Mouse (Mus musculus) brain, embryonic 14.5 days (tissue): ENCODE measurements at regions not wholly inside any gene's neighbourhood (a gene's known extent, or its start where the extent isn't known, plus 50 kb on each side); places are given as distances from the start of the nearest gene placed in this dataset.
A peak's percentile ranks its signal among the peaks of the same experiment; 100 is the strongest.
"Not testable (repeated sequence)": the region's sequence is repeated elsewhere in the genome, so short reads cannot be mapped to it uniquely, and the experiment has no call there.

Source experiments
- DNase-seq: peaks from one replicate; pipeline ENCODE4 v3.0.0-alpha.2; 2011; ENCODE audit warnings: low read depth
- CTCF ChIP-seq: fragments of 200-500 bp; IDR thresholded peaks from 2 replicates; pipeline ENCODE4 v1.5.1; 2012; ENCODE audit warnings: inconsistent platforms, mild to moderate bottlenecking, moderate library complexity, borderline replicate concordance; ENCODE audit not compliant: insufficient read depth, insufficient read length; ENCODE audit errors: extremely low read depth
- POLR2A ChIP-seq: fragments of 200-500 bp; IDR thresholded peaks from 2 replicates; pipeline ENCODE4 v1.6.1; 2012; ENCODE audit warnings: mild to moderate bottlenecking, inconsistent platforms, borderline replicate concordance; ENCODE audit not compliant: poor library complexity, insufficient read depth, insufficient read length, severe bottlenecking; ENCODE audit errors: extremely low read depth

- no peak for TF ChIP-seq POLR2A
- TF ChIP-seq CTCF, result no peak
Observed at GRCm38 (mm10) chrX:110269652-110270051, 544.4 kb upstream of the Pou3f4 start.

DNA sequence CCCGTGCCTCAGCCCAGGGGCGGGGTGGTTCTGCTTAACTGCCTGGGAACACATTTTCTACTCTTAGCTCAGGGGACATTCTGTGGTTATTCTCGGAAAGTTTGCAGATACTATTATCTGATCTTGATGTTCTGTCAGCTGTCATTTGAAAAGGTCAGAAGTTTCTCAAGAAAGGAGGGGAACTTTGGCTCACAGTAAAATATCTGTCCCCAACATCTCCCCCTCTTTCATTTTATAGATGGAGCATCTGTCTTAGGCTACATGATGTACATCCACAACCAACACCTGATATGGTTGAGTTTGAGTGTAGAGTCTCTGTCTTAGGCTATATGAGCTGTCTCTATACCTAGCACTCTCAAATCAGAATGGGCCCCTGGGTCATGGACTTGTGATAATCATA lies 539.8 kb upstream of the Pou3f4 start:
- not testable (repeated sequence) for DNase-seq

More at GRCm38 (mm10) chrX:110269652-110270051, 544.4 kb upstream of the Pou3f4 start:
- DNase-seq, result no peak

DNA sequence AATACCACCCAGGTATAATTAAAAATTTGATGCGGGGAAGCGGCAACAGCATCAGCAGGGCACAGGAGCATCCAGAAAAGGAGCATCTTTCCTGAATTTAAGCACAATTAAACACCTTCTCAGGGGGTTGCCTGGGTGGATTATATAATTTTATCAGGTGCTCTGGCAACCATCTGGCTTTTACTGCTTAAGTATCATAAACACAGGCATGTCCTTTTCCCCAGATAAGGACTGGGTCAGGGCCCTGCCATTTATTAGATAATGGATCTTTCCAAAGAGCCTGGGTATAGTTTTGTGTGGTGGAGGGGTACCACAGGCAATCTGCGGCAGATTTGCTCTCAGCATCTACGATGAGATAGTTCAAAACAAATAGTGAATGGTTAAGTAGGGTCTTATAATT lies 538.7 kb upstream of the Pou3f4 start:
- no peak for DNase-seq
- TF ChIP-seq CTCF (no peak), POLR2A (no peak)

DNA sequence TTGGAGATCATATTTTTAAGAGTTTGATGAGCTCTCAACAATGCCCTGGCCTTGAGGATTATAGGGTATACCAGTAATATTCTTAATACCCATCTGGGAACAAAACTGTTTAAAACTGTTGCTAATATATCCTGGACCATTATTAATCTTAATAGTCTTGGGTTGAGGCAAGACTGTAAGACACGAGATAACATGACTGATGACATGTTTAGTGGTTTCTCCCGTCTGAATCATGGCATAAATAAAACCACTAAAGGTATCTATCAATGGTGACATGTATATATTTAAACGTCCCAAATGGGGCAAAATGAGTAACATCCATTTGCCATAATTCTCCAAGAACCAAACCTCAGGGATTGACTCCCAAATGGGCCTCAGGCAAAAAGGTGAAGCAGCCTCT lies 538.2 kb upstream of the Pou3f4 start:
- TF ChIP-seq POLR2A (no peak), CTCF (no peak)
- DNase-seq, result no peak

DNA sequence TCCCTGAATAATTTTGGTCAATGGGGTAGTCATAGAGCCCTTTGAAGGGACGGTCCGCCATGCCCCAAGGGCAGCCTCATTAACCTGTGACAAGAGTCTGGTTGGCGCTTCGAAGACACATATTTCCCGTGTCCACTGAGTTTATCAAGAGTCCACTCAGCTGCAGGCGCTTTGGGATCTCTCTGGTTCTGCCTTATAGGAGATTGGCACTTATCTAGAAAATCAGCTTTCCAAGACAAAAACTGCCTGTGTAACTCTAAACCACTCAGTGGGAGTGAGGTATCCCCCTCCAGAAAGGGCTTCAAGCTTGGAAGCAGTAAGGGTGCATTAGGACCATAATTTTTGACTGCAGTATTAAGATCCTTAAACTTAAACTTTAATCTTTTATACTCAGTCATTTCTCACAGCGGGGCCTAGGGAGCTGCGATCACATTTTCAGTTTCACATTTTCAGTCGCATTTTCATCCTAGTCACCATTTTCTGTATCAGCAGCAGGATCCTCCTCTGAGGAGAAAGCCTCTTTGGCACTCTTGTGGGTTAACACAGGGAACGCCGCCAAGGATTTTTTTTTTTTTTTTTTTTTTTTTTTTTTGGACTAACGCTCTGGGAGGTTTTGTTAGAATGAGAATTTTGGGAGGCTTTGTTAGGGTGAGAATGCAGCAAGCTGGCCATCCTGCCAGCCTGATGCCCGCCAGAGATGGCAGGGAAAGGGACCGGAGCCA lies 534.4 kb upstream of the Pou3f4 start:
- peak; percentile 19 for DNase-seq
- TF ChIP-seq CTCF (no peak), POLR2A (no peak)

DNA sequence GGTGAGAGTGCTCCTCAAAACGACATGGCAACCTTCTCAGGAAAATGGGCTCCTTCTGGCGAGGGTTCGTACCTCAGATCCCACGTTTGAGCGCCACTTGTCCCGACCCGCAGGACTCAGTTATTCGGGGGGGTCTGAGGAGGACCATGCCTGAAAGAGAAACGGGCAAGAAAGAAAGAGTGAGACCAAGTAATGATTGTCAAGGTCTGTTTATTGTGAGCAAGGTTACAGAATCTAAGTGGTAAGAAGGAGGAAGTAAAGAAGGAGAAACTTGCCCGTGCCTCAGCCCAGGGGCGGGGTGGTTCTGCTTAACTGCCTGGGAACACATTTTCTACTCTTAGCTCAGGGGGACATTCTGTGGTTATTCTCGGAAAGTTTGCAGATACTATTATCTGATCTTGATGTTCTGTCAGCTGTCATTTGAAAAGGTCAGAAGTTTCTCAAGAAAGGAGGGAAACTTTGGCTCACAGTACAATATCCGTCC lies 532.6 kb upstream of the Pou3f4 start:
- not testable (repeated sequence) for DNase-seq

GRCm38 (mm10) chrX:110281929-110282328 lies 532.2 kb upstream of the Pou3f4 start:
- TF ChIP-seq POLR2A, result no peak
- no peak for TF ChIP-seq CTCF
- no peak for DNase-seq

DNA sequence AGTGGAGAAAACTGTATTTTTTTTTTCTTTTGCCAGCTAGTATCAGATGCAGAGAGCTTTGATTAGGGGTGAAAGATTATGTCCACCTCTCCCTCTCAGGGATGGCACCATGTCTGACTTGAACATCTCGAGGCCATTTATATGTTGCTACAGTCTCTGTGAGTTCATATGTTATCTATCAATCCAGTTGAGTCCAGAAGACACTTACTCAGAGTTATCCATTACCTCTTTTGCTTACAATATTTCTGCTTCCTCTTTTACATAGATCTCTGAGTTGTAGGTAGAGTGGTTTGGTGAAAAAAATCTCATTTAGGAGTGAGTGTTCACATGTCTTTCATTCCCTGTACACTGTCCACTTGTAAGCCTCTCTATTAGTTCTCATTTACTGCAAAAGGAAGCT lies 524.7 kb upstream of the Pou3f4 start:
- no peak for TF ChIP-seq CTCF
- DNase-seq, result no peak

- no peak for TF ChIP-seq CTCF
- TF ChIP-seq POLR2A, result no peak
- peak; percentile 59 for DNase-seq
Observed at GRCm38 (mm10) chrX:110307645-110308044, 506.4 kb upstream of the Pou3f4 start.

DNA sequence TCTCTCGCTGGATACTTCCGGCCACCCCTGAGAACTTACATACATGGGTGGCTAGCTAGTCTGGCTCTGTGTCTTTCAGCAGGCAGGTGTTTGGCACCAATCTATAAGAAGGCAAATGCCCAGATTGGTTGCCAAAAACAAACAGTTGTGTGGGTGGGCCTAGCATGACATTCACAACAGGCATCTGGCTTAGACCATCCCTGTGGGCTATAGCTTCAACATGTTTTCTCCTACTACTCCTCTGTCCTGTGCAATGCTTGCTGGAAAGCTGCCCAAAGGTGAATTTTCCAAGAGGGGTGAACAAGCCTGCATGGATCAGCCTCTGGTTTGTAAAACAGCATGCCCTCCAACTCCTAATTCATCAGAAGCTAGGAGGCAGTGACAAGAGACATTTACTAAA lies 505.3 kb upstream of the Pou3f4 start:
- peak; percentile 67 for DNase-seq
- TF ChIP-seq CTCF, result no peak
- no peak for TF ChIP-seq POLR2A

GRCm38 (mm10) chrX:110317825-110318769 lies 496.0 kb upstream of the Pou3f4 start:
- peak; percentile 47 for DNase-seq
- TF ChIP-seq CTCF (no peak), POLR2A (no peak)

GRCm38 (mm10) chrX:110320250-110320649 lies 493.8 kb upstream of the Pou3f4 start:
- no peak for DNase-seq
- no peak for TF ChIP-seq POLR2A
- no peak for TF ChIP-seq CTCF

GRCm38 (mm10) chrX:110334288-110334687 lies 479.8 kb upstream of the Pou3f4 start:
- no peak for TF ChIP-seq POLR2A
- no peak for DNase-seq

DNA sequence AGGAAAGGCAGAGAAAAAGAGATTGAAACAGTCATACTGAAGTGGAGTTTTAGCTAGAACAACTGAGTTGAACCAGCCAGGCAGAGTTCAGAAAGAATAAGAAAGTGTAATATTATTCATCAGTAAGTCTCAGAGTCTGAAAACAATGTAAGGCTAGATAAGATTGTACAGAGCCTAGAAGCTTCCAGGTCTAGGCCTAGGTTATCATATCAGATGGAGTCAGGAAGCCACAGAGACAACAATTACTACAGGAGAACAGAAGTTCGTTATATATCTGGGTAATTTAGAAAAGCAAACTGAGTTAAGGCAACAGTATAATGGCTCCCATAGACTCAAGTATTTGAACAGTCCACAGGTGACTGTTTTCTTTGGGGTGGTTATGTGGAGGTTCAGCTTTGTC lies 479.1 kb upstream of the Pou3f4 start:
- no peak for TF ChIP-seq CTCF
- no peak for TF ChIP-seq POLR2A

More for the DNA sequence above, 479.1 kb upstream of the Pou3f4 start:
- DNase-seq, result no peak
